Mouse (Mus musculus): ENCODE measurements around the gene Prkag2.

Gene Prkag2

GRCm38 (mm10) chr5:25100516-25101125 lies at the start of gene Prkag2:
Gene Prkag2 (minus strand): TSS chr5:25100642.
- DNase-seq (ENCODE audit: low read depth), result no peak

DNA sequence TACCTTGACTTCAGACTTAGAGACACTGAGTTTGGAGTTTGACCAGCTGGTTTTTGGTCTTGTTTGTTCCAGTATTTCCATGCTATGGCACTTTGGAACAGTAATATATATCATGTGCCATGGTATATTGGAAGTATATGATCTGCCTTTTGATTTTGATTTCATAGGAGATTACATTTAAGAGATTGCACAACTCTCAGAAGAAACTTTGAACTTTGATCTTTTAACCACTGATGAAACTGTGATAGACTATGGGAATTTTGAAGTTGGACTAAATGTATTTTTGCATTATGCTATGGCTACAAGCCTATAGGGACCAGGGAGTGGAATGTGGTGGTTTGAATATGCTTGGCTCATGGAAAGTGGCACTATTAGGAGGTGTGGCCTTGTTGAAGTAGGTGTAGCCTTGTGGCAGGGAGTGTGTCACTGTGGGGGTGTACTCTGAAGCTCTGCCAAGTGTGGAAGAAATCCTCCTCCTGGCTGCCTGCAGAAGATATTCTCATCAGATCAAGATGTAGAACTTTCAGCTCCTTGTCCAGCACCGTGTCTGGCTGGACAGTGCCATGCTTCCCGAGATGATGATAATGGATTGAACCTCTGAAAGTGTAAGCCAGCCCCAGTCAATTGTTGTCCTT lies 49.0 kb upstream of the Prkag2 start:
- DNase-seq (ENCODE audit: low read depth), result no peak

DNA sequence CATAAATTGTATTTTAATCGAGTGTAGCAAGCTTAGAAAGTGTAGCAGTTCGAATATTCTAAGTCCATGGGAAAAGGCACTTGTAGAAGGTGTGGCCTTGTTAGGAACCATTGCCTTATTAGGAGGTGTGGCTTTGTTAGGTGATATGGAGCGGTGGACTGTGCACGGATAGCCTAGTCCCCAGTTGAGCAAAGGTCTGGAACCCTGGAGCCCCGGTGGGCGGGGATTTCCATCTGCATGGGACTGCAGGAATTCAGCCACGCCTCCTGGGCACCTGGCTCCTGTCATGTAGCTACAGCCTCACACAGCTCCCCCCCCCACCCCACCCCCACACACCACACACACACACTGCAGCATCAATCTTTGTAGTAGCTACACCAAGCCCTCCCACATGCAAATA lies 46.3 kb upstream of the Prkag2 start:
- DNase-seq (ENCODE audit: low read depth), result no peak

DNA sequence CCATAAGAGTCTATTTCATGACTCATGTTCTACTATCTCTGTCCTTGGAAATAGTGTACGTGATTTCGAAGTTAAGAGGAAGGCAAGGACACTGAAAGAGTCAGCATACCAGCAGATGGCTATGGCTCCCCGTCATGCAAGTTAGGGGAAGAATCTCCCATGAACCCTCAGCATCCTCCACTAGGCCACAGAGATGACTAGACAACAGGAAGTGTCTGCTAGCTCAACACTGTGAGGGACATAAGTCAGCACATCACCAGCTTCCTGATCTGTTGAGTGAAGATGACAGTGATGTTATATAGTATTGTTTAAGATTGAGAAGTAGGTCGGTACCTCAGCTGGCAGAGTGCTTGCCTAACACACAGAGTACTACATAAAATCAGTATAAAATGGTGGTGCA lies 27.4 kb upstream of the Prkag2 start:
- no peak for DNase-seq (ENCODE audit: low read depth)

GRCm38 (mm10) chr5:25125884-25126560 lies 25.6 kb upstream of the Prkag2 start:
- DNase-seq (ENCODE audit: low read depth), result no peak

DNA sequence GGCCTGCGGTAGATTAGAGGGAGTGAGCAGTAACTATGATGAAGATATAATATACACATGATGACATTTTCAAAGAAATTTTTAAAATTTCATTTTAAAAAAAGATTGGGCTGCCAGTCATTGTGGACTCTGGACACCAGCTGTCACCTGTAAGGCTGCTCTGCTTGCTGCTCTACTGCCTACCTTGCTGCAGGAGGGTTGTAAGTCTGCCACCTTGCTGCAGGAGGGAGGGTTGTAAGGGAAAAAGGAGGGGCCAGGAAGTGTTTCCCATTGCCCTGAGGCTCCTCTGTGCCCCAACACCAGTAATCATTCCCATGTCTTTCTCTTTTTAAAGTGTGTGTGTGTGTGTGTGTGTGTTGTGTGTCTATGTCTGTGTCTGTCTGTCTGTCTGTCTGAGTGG lies 22.1 kb upstream of the Prkag2 start:
- no peak for DNase-seq (ENCODE audit: low read depth)

DNA sequence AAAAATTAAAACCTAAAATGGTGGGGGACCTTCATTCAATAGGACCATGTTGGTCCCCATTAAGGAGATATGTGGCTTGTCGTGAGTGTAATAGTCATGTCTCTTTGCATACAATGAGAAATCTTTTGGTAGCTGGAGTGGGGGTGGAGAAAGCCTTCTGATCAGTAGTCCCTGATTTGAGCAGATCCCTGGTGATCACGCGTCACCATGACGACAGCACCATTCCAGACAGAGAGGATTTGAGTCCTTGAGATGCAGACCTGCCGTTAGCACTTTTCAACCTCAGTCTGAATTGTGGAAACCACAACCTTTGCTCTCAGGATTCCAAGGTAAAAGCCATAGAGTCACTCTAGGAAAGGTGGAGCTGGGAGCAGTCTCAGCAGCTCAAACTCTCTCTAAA lies 18.7 kb upstream of the Prkag2 start:
- DNase-seq (ENCODE audit: low read depth), result no peak

DNA sequence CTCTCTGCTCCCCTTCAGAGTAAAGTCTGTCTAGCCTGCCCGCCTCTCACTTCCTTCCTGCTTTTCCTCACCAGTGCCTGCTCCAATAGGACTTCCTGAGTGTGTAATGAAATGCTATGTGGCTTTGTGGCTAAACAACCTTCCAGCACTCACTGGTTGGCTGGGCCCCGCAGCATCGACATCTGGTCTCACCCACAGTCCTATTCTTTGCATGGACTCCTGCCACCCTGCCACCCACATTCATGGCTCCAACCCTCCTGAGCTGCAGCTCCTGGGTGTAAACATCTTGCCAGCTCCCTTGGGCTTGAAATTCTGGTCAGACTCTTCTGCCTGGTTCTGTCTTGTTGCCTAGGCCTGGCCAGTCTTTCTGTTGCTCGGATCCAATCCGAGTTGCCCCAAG lies 15.6 kb upstream of the Prkag2 start:
- DNase-seq (ENCODE audit: low read depth), result no peak

DNA sequence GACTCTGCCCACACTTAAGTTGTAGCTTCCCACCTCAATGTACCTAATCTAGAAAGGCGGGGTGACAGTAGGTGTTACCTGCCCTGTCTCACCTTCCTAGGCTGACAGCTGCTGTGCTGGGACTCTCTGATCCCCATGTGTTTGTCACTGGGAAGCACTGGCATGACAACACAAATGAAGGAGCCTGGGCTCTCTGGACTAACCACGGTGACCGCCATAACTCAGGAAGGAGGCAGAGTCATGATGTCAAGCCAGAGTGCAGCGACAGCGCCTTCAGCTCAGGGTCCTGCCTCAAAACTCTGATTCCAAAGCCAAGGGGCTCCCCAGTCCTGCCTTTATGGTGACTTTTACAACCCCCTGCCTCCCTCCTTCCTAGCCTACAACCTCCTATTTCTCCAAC lies 14.8 kb upstream of the Prkag2 start:
- no peak for DNase-seq (ENCODE audit: low read depth)

DNA sequence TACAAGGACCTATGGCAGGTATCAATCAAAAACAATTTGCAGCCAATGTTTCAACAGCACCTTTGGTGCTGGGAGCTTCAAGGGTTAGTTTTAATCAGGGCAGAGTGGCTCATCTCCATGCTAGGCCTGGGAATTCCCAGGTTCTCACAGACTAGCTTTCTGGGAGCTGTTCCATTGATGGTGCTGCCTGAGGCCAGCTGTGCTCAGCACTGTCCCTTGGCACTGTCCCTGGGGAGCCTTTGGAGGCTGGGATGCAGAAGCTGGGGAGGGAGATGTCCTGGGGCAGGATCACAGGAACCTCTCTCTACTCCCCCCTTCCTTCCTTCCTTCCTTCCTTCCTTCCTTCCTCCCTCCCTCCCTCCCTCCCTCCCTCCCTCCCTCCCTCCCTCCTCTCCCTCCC lies 13.7 kb upstream of the Prkag2 start:
- no peak for DNase-seq (ENCODE audit: low read depth)

DNA sequence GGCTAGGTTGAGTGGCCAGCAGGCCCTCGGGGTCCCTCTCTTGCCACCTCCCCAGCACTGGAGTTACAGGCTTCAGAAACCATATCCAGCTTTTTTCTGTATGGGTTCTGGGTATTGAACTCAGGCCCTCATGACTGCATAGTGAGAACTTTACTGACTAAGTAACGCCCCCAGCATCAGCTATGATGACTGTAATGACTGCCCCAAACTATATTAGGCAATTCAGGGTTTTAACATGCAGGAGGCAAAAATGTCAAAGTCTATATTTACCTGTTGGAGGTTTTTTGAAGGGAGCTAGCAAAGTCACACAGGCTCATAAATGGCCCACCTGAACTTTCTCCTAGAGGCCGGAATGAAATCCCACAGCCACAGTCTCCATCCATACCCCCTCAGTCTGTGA lies 9.9 kb upstream of the Prkag2 start:
- no peak for DNase-seq (ENCODE audit: low read depth)

- DNase-seq (ENCODE audit: low read depth), result no peak
These were observed 5.3 kb upstream of the Prkag2 start for GRCm38 (mm10) chr5:25105748-25106147.

DNA sequence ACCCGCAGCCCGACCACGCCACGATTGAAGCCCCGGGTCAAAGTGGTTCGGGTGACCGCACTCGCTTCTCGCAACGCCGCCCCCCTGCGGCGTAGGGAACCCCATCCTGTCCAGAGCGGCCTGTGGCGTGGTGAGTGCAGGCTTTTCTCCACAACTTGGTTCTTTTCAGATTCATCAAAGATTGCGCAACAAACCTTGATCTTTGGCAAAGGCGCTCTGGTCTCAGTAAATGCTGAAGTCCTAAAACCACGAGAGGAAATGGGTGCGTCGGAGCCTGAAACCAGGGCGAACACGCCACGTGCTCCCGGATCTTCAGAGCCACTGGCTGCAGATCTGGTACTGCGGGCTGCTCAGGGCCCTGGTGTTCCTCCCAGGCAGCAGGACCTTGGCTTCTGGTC lies 683 bp upstream of the Prkag2 start:
- DNase-seq (ENCODE audit: low read depth), result no peak

DNA sequence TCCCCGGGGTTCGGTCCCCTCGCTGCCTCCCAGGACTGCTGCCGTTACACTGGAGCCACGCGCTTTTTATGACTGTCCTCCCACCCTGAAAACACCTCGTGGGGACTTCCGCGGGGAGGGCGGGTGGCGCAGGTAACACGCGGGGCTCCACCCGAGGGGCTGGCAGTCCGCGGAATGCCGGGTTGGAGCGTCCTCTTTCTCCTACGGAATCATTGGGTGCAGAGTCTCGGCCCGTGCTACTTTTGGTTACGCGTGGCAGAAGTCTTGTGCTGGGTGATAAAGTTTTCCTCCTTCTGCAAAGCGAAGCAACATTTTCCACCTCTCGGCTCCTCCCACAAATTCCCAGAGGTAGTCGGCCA lies 306 bp downstream of the Prkag2 start:
- no peak for DNase-seq (ENCODE audit: low read depth)

DNA sequence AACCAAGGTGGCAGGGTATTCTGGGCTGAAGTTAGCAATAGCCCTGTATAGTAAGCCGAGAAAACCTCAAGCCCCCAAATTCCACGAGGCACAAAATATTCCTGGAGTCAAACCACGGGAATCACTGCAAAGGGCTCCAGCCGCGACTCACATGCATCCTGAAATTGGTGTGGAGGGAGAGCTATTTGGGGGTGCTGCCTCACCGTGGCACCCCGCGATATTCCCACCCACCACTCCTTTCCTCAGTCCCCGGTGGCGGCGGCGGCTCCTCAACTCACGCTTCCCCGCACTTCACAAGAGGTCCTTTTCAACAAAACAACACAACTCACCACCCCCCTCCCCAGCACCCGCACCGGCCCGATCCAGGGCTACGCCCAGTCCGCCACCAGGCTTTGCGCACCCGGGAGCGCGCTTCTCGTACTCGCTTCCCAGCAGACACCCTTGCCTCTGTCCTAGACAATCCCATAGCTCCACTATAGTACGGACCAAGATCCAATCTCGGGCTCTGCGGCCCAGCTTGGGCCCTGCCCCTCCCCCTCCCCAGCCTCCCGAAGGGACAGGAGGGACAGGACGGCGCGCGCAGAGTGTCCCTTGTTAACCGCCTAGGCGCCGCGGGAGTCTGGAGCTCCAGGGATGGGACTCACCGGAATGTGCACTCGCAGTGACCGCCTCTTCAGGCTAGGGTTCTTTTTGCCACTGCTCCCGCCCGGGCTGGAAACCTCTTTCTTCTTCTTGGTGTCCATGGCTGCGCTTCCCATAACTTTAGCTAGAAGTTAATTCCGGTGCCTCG lies 880 bp downstream of the Prkag2 start:
- DNase-seq (ENCODE audit: low read depth), result no peak

- DNase-seq (ENCODE audit: low read depth), result no peak
These were observed 2.6 kb downstream of the Prkag2 start for GRCm38 (mm10) chr5:25097891-25098290.

DNA sequence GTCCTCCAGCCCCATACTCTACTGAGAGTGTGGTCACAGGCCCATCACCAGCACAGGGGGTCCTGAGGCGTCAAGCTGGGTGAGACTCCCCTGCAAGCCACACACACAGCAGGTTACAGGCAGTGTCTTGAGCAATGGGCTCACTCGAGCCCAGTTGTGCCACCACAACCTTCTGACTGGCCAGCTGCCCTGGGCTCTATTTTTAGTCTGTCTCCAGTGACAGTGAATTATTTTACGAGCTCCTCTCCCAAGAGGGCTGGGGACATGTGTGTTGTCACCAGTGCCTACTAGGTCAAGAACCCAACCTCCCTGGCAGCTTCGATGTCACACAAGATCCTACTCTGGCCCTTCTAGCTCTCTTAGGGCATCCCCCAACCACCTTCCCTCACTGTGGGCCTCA lies 4.0 kb downstream of the Prkag2 start:
- no peak for DNase-seq (ENCODE audit: low read depth)

DNA sequence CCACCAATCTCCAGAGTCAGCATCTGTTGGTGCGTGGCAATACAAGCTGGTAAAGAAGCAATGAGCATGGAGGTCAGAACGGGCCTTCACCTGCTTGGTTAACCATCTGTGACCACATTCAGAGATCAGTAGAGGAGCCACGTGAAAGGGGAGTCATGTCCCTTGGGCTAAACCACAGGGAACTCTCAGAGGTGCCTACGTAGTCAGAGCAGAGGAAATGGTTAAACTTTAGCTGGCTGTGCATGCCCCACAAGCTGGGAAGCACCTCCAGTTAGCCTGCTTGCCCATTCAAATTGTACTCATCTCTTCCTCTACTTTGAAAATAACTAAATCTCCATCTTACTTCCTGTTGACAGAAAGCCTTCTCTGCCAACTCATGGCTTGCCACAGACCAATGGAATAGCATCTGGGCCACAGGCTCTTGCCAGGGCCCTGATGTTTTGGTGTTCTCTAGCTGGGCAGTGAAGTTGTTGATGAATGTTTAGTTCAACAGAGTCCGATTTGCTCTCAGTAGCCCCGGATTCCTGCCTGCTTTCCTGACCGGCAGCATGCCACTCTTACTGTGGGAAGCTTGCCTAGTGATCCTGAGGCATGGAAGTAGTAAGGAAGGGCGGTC lies 7.7 kb downstream of the Prkag2 start:
- no peak for DNase-seq (ENCODE audit: low read depth)

- no peak for DNase-seq (ENCODE audit: low read depth)
These were observed 11.0 kb downstream of the Prkag2 start for GRCm38 (mm10) chr5:25089258-25089972.

DNA sequence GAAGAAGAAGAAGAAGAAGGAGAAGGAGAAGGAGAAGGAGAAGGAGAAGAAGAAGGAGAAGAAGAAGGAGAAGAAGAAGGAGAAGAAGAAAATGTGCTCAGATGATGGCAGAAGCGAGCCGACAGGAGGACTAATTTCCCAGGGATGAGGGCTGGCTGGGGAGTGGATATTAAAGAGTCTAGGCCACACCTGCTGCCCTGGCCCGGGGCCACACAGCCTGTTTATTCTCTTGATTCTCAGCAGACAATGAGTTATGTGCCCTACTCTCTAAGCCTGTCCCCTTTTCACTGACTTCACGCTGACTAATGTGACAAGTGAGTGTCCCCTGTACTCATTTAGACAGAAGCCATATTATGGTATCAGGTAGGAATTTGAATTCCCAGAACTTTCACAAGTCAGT lies 11.8 kb downstream of the Prkag2 start:
- DNase-seq (ENCODE audit: low read depth), result no peak

DNA sequence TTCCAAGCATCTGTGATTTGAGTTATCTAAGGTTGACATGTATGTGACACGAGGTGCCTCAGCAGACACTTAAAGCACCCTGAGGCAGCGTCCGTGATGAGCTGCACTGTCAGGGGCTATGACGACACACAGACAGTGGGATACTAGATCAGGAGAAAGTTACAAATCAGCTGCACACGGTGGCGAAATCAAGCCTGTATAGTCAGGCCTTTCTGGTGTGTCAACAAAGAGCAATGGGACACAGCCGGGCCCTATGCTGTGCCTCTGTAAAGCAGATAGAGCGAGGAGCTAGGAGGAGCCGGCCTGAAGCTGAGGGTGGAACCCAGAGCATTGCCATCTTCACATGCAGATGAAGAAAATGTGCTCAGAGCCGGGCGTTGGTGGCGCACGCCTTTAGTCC lies 12.3 kb downstream of the Prkag2 start:
- no peak for DNase-seq (ENCODE audit: low read depth)

DNA sequence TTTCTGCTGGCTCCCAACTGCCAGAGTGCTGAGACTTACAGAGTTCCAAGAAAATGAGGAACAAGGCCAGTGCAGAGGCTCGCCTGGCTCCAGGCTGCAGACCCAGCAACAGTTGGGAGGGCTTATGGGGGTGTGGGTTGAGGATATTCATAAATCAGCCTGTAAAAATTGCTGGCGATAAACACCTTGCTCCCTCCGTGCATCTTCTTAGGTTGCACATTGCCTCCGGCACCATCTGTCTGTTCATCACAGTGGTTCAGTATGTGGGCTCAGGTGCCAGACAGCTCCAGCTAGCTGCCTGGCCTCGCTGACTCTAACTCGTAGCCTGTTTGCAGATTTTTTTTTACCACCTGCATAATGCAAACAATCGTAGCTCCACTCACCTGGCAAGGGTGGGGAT lies 13.4 kb downstream of the Prkag2 start:
- no peak for DNase-seq (ENCODE audit: low read depth)

Data from c-Kit-positive CD71-positive TER-119-negative erythroid progenitor cells, embryonic 14.5 days (primary cell).